Mouse (Mus musculus) kidney, postnatal 4 days (tissue): Measurements from ENCODE around the gene Rin1.
"Not testable (repeated sequence)": the region's sequence is repeated elsewhere in the genome, so short reads cannot be mapped to it uniquely, and the experiment has no call there.

Experiments
- DNase-seq, 2 experiments: peaks; one replicate each; pipeline ENCODE4 v3.0.0; 2021; ENCODE audit warnings: mixed read lengths in 2 of 2

Rin1 gene

GRCm38 (mm10) chr19:5050047-5050905 is at the start of gene Rin1:
Gene Rin1, plus strand, starts transcription at chr19:5050481.
- DNase-seq = peak; percentile 62 to 76

GRCm38 (mm10) chr19:5001666-5002406 is 48.4 kb upstream of the Rin1 start:
- DNase-seq = peak; percentile 82 to 87

GRCm38 (mm10) chr19:5003644-5004043 is 46.6 kb upstream of the Rin1 start:
- DNase-seq = not testable (repeated sequence)

- no peak for DNase-seq
Observed at GRCm38 (mm10) chr19:5004925-5005324, 45.4 kb upstream of the Rin1 start.

GRCm38 (mm10) chr19:5013138-5013537 is 37.1 kb upstream of the Rin1 start:
- DNase-seq = no peak

GRCm38 (mm10) chr19:5014961-5015398 is 35.3 kb upstream of the Rin1 start:
- peak; percentile 66 to 73 for DNase-seq

- peak; percentile 63 to 74 for DNase-seq
Observed at GRCm38 (mm10) chr19:5016221-5016742, 34.0 kb upstream of the Rin1 start.

- DNase-seq = peak; percentile 86 to 89
Observed at GRCm38 (mm10) chr19:5016782-5017181, 33.5 kb upstream of the Rin1 start.

- no peak for DNase-seq
Observed at GRCm38 (mm10) chr19:5017611-5018010, 32.7 kb upstream of the Rin1 start.

- DNase-seq = no peak
Observed at GRCm38 (mm10) chr19:5018191-5018590, 32.1 kb upstream of the Rin1 start.

- DNase-seq = no peak
Observed at GRCm38 (mm10) chr19:5021416-5021815, 28.9 kb upstream of the Rin1 start.

- DNase-seq = peak; percentile 93 to 96
Observed at GRCm38 (mm10) chr19:5023621-5024479, 26.4 kb upstream of the Rin1 start, which contains the start of gene Slc29a2. Gene Slc29a2, plus strand, starts transcription at chr19:5023860.

GRCm38 (mm10) chr19:5026111-5026510 is 24.2 kb upstream of the Rin1 start:
- no peak for DNase-seq

- DNase-seq = no peak
Observed at GRCm38 (mm10) chr19:5032686-5033085, 17.6 kb upstream of the Rin1 start.

- DNase-seq = no peak
Observed at GRCm38 (mm10) chr19:5036577-5036976, 13.7 kb upstream of the Rin1 start.

GRCm38 (mm10) chr19:5037678-5038571 is 12.4 kb upstream of the Rin1 start:
- peak; percentile 85 to 90 for DNase-seq

GRCm38 (mm10) chr19:5038709-5039156 is 11.5 kb upstream of the Rin1 start, which contains the start of the genes B4gat1 and AC124502.3:
Gene B4gat1, plus strand, starts transcription at chr19:5038826.
Gene AC124502.3, plus strand, starts transcription at chr19:5038891.
- peak; percentile 92 to 96 for DNase-seq

GRCm38 (mm10) chr19:5039301-5040114 is 10.8 kb upstream of the Rin1 start:
- peak in 1 of 2 experiments; percentile 50 for DNase-seq

- peak; percentile 96 to 97 for DNase-seq
Observed at GRCm38 (mm10) chr19:5040862-5041523, 9.3 kb upstream of the Rin1 start, which contains the start of gene Brms1. Gene Brms1, plus strand, starts transcription at chr19:5041354.
